Mouse (Mus musculus): ENCODE results near the gene 4930524J08Rik.

4930524J08Rik gene

DNA sequence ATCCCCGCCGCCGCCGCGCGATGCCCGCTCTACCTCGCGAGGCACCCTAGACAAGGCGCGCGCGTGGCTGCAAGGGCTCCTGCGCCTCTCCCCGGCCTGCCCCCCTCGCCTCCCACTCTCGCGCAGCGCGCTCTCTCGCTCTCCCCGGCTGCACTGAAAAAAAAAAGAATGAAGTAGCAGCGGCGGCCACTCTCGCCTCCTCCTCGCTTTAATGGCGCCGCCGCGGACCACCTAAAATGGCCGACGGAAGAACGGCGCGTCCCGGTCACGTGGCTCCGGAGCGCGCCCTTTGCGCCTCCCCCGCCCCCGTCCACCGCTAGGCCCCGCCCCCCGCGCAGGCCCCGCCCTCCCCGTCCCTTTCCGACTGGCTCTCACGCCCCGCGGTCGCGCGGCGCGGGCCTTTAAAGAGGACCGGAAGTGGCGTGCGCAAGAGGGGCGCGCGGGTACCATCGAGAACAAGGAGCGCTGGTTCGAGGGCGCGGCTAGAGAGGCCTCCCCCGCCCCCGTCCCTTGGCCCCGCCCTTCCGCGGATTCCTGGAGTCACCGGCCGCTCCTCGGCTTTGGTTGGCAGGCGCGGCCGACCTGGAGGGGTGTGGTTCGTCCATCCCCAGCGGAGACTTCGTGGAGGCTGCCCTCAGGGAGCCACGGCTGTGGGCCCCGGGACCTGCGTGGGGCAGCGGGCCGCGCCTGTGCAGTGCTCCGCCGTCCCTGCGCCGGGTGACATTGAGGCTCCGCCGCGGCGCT is at the start of gene 4930524J08Rik, which contains the start of gene Hnrnpd:
Gene 4930524J08Rik, plus strand, starts transcription at position 363 of the 744 bp plus-strand sequence.
Gene Hnrnpd, minus strand, starts transcription at position 240 of the 744 bp plus-strand sequence.
- peak; percentile 98 for DNase-seq (ENCODE audit: low spot score)

DNA sequence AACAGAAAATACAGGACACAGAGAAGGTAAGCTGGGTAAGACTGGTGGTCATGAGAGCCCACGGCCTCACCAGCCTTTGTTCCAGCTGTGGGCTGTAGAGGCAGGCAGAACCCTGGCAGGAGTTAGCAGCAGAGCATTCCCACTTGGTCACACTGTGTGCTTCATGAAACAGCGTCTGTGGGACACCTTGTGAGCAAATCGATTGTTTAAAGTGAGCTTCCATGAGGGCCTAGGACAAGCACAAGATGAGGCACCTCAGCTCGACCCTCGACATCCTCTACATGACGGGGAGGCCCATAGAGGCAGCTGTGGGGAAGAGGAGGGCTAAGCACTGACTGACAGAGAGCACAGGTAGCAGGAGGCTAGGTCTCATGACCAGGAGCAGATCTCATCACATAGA is 47.0 kb upstream of the 4930524J08Rik start:
- no peak for DNase-seq (ENCODE audit: low spot score)

DNA sequence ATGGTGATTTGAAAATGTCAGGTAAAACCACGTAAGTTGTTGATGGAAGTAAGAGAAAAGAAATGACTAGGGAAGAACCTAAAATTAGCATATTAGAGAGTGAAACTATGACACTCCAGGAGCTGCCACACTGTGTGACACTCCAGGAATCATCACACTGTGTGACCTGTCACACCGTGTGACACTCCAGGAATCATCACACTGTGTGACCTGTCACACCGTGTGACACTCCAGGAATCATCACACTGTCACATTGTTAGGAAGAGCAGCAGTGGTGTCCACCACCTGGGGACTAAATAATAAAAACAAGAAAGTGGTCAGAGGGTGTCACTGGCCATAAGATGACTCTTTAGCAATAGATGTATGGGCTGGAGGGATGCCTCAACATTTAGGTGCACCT is 39.4 kb upstream of the 4930524J08Rik start:
- no peak for DNase-seq (ENCODE audit: low spot score)

DNA sequence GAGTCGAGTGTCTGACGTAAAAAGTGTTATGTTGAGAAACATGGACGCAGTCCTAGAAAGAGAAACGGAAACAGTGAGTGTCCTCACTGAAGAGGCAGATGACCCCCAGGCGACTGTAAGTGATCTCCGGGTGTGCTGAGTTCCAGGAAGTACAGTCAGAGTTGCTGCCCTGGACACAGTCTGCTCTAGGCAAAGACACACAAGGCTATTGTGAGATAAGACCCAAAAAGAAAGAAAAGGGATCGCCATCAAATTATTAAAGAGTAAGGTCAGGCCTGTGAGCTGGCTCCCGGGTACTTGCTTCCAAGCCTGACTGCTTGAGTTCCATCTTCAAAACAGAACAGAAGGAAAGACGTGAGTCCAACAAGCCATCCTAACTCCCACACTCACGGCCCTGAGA is 37.6 kb upstream of the 4930524J08Rik start:
- no peak for DNase-seq (ENCODE audit: low spot score)

DNA sequence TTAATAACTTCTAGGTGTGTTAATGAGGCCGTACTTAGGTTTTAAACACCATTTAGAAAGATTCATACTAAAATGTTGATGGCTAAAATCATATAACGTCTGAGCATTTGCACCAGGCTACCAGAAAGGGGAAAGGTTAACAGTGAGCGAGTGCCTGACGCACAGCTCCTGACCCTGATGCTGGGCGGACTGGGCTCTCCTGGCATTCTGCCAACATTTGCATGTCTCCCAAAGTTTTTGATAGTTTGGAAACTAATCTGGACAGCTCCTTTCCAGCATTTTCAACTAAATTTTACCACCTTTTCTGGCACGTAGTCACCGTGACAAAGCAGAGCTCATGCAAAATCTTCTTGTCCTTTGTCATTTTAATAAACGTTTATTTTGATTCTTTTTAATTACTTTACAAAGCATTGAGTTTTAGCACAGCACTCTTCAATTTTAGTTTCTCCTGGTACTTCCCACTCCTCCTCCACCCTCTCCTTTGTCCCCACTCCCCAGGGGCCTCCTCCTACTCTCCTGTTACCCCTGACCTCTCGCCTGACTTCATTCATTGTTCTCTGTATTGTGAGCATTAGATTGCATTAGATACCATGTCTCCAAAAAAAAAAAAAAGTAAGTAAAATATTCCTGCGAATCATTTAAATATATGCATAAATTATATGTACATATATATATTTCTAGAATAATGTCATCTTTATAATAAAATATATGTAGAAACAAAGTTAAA is 36.9 kb upstream of the 4930524J08Rik start:
- DNase-seq (ENCODE audit: low spot score) = no peak

DNA sequence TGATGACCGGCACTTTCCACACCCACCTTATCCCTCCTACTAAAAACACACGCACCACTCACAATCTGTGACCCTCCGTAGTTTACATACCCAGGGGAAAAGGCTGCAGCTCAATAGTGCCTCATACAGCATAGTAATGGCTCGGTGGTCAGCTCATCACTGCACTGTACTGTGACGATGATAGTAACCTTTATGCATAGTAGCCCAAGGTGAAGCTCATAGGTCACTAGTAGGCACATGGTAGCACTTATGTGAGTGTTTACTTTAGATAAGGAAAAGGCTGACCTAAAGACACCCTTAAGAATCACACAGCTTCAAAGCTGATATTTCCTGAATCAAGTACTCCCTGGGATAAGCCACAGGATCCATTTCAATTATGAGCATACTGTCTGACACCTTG is 26.3 kb upstream of the 4930524J08Rik start:
- DNase-seq (ENCODE audit: low spot score) = no peak

DNA sequence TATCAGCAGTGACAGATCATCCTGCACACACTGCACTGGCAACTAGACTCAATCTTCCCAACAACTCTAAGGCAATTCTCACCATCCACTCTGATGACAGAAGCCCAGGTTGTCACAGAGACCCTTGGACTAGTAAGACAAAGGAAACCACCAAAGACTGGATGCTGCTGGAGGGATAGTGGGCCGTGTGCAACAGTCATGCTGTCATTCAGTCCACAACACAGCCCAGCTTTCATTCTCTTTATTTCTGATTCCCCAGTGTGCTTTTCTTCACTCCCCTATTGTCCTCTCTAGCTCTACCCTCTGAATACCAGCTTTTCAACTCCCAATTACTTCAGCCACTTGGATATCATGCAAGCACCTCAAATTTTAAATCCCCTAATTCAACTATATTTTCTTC is 25.0 kb upstream of the 4930524J08Rik start:
- peak; percentile 55 for DNase-seq (ENCODE audit: low spot score)

DNA sequence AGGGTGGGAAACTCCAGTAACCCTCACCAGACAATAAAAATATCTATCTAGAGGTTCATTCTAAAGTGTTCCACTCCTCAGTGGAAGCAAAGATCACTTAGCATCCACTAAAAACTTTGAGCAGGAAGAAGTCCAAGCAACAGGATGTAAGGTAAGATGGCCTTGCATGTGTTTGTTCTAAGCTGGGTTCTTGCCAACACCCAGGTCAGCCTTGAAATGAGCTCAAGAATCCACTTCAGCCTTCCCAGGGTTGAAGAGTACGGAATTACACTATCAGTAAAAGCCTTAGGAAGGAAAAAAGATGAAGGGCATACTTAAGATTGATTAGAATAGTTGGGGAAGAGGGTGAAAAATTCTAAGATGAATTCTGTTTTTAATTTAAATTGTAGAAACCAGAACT is 20.2 kb upstream of the 4930524J08Rik start:
- no peak for DNase-seq (ENCODE audit: low spot score)

DNA sequence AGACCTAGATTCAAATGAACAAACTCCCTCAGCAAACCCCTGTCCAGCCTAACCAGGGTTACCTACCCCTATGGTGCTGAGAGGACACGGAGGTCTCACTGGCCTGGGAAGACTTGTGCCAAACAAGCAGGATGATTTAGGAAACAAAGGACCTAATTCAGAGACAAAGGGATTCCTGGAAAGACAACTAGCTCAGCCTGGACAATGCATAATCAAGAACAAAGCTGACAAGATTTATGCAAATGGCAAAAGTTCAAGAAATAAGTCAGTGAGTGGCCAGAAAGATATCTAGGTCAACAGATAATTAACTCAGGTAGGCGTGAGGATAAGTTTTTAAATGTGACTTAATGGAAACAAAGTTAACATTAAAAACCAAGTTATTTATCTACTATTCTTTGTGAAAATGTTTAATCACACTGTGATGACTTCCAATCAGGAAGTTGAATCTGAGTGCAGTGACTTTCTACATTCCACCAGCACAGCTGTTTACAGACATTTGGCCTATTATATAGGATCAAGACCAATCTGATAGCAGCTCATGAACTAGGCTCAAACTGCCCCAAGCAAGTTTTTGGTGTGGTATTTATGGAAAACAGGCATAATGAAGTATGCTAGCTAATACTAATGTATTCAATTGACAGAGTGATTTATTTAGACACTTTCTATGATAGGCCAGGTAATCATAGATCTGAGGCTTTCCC is 19.5 kb upstream of the 4930524J08Rik start:
- DNase-seq (ENCODE audit: low spot score) = no peak

DNA sequence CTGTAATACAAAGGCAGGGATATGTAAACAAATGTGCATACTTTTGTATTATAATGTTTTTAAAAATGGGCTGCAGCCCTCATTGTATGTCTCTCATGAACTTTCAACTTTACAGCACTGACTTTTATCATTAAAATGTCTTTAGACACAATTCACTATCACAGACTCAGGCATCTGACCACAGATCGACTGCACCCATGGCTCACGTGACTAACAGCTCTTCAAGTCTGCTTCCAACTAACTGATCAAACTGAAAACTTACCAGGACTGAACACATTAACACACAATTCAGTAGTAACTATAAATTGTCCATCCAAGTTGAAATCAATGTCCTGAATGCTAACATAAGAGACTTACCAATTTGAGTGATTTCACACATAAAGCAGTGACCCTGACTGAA is 18.9 kb upstream of the 4930524J08Rik start:
- DNase-seq (ENCODE audit: low spot score) = no peak

DNA sequence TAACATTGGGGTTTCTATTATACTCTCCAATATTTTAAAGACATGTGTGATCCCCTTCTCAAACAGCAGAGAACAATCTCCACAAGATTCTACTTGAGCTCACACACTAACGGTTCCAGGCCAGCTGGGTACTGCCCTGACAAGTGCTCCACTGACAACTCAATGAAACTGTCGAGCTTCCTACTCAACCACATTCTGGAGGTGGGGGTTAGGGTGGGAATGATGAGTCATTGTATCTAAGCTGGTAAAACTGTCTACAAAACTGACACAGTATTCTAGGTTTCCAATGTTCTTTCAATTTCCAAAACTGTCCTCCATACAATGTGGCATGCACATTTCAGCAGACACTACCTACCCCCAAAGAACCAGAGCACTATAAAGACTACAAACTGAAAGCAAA is 4.9 kb upstream of the 4930524J08Rik start:
- DNase-seq (ENCODE audit: low spot score) = peak; percentile 26

DNA sequence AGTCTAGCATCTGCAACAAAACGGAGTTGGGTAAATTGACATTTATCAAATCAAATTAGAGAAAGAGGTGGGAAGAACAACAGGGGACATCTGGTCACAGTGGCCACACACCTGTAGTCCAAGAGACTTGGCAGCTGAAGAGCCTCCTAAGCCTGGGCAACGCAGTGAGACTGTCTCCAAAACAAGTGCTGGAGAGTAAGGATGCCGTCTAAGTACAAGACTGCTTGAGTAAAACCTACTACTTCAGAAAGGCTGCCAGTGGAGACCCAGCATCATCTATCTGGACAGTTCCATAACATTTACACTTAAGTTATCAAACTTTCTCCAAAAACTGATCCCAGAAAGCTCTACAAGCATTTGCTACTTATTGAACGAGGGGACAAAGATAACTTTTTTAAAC is 3.8 kb upstream of the 4930524J08Rik start:
- DNase-seq (ENCODE audit: low spot score) = no peak

DNA sequence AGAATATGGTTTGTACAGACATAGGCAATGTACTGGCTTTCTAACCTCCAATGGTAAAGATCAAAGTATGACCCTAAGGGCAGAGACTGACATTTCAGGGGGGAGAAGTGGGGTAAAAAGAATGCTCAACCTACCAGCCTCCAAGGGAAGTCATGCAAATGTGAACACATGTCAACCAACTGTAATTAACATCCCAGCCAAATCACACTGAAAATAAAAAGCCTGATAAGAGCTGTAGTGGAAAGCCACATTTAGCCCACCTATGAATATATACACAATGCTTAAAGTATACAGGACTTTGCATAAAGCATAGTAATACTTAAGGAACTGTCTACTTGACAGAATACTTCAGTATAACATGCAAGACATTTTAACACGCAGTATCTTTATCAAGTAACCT is 3.1 kb upstream of the 4930524J08Rik start:
- DNase-seq (ENCODE audit: low spot score) = no peak

DNA sequence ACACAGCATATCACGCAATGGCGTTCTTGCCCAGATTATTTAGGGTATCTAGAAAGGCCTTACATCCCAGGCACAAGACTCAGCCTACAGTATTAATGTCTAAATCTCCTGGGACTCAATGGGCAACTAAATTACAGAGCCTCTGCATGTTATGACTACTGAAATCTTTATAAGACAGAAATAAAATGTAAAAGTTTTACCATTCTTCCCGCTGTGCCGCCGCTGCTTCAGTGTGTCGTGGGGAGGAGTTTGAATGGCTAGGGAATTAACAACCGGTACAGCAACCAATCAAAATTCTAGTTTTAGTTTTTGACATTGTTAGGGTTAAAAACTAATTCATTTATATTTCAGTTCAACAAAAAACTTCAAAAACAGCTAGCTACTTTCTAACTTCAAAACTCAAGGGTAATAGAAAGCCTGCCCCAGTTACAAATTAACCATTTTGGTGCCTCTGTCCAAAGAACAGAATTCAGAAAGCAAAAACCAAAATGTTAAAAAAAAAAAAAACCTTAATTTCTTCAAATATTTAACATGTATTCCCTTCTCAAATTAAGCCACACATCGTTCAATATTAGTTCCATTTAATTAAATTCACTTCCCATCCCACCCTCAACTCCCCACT is 2.4 kb upstream of the 4930524J08Rik start:
- DNase-seq (ENCODE audit: low spot score) = no peak

DNA sequence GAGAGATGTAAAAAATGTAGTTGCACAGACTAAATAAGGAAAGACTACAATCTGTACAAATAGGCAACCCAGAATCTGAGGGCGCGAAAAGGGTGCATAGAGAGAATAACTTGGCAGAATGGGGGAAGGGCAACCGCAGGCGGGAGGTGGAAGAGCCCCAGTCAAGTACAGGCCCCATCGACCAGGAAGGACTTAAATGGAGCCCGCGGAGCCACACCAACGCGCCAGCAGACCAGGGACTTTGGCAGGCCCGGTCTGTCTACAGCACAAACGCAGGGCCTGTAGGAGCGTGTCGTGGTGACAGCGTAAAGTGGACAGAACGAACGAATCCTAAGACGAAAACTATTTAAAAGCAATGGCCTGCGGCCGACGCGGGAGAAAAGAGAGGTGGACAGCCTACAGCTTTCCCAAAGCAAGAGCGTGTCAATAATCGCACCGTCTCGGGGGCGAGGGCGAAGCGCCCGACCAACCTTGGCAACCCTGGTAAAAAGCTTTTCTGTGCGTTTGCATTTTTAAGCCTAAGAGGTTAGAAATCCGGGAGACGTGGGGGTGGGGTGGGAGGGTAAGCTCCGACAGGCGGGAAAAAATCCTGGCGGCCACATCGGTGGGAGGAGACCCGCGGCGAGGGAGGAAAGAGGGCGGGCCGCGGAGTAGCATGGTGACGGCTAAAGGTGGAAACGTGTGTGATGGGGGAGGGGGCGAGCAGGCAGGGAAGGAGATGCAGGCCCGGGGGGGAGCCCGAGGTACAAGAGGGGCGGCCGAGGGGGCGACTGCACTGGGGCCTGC is 1.2 kb upstream of the 4930524J08Rik start:
- DNase-seq (ENCODE audit: low spot score) = peak; percentile 85

DNA sequence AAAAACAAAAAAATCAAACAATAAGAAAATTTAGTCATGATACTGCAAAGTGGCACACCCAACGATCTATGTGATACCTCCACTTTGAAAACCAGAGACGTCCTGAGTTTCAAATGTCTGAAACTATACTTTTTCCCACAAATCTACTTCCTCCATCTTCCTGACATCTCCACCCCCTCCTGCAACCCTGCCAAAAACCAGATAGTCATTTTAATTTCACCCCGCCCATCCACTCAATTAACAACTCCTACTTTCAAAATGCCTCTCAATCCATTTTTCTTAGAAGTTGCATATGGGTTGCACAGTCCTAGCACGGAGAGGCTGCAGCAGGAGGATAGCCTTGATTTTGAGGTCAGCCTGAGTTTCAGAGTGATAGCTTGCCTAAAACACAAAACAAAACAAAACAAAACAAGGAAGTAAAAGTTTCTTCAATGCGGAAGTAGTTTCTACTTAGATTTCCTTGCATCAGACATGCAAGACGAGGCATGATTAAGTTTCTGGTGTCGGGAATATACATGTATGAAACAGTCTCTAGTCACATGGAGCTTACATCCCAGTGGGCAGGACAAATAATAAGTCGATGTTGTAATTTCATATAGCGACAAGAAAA is 4.7 kb downstream of the 4930524J08Rik start:
- DNase-seq (ENCODE audit: low spot score) = no peak

DNA sequence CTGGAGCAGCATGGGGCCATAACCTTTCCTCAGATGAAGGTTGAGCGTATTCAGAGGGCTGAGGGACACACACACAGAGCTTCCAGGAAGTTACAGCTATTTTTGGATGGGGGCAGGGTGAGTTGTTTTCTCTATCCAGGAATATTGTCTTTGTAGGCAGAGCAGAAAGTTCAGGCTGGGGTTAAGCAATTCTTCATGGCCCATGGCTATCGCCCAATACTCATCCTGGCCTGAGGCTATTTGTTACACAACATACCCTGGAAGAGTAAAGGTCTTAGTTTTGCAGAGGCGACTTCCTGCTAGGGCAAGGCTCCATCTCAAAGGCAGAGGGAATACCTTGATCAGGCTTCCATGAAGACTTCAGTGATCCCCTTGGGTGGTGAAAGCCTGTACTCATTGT is 15.3 kb downstream of the 4930524J08Rik start:
- DNase-seq (ENCODE audit: low spot score) = no peak

DNA sequence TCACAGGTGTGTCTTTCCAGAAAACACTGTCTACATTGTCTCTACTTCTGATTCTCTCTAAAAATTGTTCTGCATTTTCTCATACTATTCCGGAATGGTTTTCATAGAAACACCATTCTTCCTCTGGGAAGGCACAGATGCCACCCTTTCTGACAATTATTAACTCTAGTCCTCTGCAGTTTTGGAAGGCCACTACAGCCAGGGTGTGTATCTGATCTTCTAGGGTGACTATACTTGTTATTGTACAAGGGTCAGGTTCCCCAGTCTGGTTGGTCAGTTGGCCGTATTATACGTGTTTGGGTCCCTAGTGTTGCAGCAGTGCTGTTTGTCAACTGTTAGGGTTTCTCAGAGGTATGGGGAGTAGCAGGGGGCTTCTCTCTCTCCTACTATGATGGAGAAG is 15.8 kb downstream of the 4930524J08Rik start:
- DNase-seq (ENCODE audit: low spot score) = no peak

DNA sequence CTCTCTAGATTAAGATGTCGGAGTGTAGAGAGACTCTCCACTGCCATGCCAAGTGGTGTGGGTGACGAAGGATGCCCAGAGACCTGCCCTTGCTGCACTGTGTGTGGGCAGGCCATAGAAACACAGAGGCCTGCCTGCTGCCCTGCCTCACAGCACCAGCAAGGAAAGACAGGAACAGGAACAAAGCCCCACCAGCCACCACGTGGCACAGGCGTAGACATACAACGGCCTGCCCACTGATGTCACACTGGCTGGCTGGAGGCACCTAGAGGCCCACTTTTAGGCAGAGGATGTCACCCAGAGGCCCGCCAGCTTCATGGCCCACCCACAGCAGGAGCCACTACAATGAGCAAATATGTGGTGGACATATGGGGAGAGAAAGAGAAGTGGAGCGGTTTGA is 21.2 kb downstream of the 4930524J08Rik start:
- no peak for DNase-seq (ENCODE audit: low spot score)

DNA sequence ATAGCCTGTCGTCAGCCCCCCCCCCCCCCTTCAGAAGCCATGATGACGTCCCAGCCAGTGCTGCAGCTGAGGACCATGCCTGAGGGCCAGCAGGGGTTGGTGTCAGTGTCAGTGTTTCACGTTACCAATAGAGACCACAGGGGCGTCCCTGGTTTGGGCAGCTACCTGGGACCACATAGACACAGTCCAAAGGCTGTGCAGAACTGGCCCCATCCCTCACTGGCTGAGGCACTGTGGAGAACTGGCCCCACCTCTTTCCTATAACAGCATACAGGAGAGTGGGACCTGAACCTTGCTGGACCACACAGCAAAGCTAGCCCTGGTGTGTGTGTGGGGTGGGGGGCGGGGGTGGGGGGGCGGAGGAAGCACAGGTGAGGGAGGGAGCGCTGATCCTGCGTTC is 21.6 kb downstream of the 4930524J08Rik start:
- no peak for DNase-seq (ENCODE audit: low spot score)

DNA sequence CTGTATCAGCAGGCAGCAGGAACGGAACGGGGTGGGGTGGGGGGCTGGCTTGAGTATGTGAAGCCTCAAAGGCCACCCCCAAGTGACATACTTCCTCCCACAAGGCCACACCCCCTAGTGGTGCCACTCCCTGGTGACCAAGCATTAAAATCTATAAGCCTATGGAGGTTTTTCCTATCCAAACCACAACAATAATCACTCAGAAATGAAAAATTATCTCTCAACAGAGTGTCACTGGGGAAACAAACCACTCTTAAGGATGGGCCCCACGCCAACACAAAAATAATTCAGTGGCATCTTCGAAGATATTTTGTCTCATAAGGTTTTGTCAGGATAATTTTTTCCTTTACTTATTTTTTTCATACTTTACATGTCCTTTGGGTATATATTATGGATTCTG is 25.0 kb downstream of the 4930524J08Rik start:
- no peak for DNase-seq (ENCODE audit: low spot score)
